Mouse (Mus musculus) bone marrow, adult 2 months (tissue): ENCODE measurements around the gene Rapgef4. TPM values are rescaled to one million over a fixed set of nuclear protein-coding genes. Genes with fewer than 3 reads are reported as not detected.

ENCODE experiments used
- H3K27ac ChIP-seq: fragments of 200-500 bp; 2 replicates; pipeline ENCODE4 v1.5.1; 2012; ENCODE audit warnings: low read depth, mild to moderate bottlenecking, control low read depth, inconsistent platforms, low read length; ENCODE audit not compliant: control insufficient read depth, poor library complexity, insufficient read depth
- H3K4me1 ChIP-seq: fragments of 200-500 bp; 2 replicates; pipeline ENCODE4 v1.6.1; 2011; ENCODE audit warnings: low read length; ENCODE audit not compliant: control insufficient read depth, insufficient read depth
- H3K4me3 ChIP-seq: fragments of 200-500 bp; replicated peaks from 2 replicates; pipeline ENCODE3; 2011; ENCODE audit warnings: mild to moderate bottlenecking, low read depth, low read length, control low read depth; ENCODE audit not compliant: control insufficient read depth
- CTCF ChIP-seq: fragments of 200-500 bp; IDR thresholded peaks from 2 replicates; pipeline ENCODE4 v1.5.1; 2011; ENCODE audit warnings: low read length, control low read depth; ENCODE audit not compliant: control insufficient read depth, insufficient read depth
- POLR2A ChIP-seq: fragments of 200-500 bp; IDR thresholded peaks from 2 replicates; pipeline ENCODE4 v1.6.1; 2011; ENCODE audit warnings: low read depth, mild to moderate bottlenecking, control low read depth, low read length, borderline replicate concordance; ENCODE audit not compliant: control insufficient read depth
- WGBS: fragments of 180-500 bp; shearing (Covaris S2); methylation state at CpG from one replicate; pipeline ENCODE4 v1.1.7; 2018; 5-methylcytosine and 5-hydroxymethylcytosine counted together
- polyA plus RNA-seq: library from polyadenylated mRNA; stranded (reverse); fragments of >200 nt; gene quantifications from 2 replicates; pipeline ENCODE4 v1.2.4, GENCODE M21; 2011; ENCODE audit warnings: low replicate concordance; ENCODE audit not compliant: missing spikeins, insufficient read depth, insufficient read length

Rapgef4 gene
- polyA plus RNA-seq, 1 experiment: 4.9 TPM

DNA sequence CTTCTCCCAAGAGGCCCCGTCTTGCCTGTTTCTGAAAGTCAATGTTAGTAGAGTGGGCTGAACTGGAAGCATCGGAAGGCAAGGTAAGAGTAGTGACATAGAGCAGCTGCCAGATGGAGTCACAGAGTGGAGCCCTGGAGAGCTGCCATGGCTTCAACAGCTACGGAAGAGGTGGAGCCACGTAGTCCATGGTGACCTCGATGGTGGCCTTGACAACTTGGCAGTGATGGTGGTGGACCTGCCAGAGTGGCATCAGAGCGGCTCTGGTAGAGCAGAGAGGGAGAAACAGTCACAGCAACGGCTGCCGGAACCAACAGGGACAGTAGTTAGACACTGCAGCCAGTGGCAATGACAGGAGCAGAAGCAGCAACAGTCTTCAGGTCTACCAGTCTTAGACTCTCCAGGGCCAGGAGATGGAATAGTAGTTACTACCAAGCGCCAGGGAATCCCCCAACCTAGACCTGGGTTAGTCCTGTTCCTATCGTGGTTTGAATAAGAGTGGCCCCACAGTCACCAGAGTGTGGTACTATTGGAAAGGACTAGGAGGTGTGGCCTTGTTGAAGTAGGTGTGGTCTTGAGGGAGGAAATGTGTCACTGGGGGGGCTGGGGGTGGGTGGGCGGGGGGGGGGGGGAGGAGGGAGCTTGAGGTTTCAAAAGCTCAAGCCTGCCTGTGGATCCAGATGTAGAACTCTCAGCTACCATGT, 6.7 kb upstream of the Rapgef4 start:
- Histone ChIP-seq H3K4me1 (no peaks in the 10 kb centered on the region; the same call in 1 of the 2 replicates), H3K27ac (no peak overlapping the region), H3K4me3 (no peak overlapping the region)
- 70% methylated on average over 11 of the region's 11 CpGs for WGBS
- no peak for TF ChIP-seq POLR2A

DNA sequence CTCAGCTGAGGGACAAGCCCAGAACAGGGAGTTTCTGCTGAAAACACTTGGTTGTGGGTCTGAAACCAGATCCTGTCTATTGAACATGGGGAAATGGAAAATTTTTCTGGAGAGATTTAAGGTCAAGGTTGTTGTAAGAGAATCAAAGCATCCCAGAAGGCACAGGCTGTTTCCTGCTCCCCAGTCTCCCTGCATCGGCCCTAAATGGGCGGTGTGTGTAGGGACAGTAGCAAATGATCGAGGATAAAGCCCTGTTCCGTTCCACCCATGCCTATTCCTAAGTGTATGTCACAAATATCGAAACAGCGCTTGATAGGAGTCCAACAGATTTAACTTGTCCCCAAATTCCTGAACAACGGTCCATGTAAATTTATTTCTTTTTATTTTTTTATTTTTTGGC, 1.1 kb upstream of the Rapgef4 start:
- no peak overlapping the region for H3K4me3 ChIP-seq
- no peak overlapping the region for H3K27ac ChIP-seq
- WGBS: 89% methylated on average over 7 of the region's 7 CpGs
- H3K4me1 ChIP-seq: no peaks in the 10 kb centered on the region; the same call in none of the 2 replicates
- TF ChIP-seq CTCF (no peak), POLR2A (no peak)

DNA sequence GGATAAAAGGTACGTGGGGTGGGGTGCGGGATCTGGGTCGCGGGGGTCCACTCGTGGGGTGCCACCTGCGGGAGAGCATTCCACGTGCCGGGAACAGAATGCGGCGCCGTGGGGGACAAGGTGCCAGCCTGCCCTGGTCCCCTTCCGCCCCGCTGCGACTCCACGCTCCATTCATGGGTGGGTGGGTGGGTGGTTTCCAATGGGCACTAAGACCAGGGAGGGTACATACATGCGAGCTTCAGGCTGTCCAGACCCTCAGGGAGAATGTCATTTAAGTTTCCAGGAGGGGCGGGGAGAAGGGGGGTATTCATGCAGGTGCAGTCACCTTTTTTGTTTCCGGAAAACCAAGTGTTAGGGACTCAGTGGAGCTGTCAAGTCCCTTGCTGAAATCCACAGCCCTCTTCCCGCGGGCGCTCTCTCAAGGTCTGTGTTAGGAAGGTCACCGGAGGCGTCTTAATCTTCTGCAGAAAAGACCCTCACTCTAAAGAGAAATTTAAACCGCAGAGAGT, 357 bp downstream of the Rapgef4 start:
- 21% methylated on average over 24 of the region's 24 CpGs for WGBS
- TF ChIP-seq CTCF (no peak), POLR2A (no peak)
- no peak overlapping the region for H3K4me3 ChIP-seq
- no peaks in the 10 kb centered on the region; the same call in 1 of the 2 replicates for H3K4me1 ChIP-seq
- no peak overlapping the region for H3K27ac ChIP-seq

DNA sequence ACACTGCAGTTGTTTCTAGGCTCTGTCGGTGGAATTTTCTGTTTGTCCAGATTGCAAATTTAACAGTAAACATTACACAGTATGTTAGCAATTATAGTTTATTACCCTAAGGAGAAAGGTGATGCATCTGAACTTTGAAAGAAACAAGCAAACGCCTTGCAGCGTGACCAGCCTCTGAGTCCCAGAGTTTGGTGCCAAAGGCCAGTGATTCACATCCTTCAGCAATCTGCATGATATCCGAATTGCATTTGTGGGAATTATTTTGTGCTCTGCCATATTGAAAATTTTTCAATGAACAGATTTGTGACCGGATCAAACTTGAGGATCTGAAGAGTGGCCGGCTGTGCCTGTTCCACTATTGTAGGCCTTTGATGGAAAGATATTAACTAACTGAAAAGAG, 856 bp downstream of the Rapgef4 start:
- no peak overlapping the region for H3K4me3 ChIP-seq
- TF ChIP-seq POLR2A (no peak), CTCF (no peak)

DNA sequence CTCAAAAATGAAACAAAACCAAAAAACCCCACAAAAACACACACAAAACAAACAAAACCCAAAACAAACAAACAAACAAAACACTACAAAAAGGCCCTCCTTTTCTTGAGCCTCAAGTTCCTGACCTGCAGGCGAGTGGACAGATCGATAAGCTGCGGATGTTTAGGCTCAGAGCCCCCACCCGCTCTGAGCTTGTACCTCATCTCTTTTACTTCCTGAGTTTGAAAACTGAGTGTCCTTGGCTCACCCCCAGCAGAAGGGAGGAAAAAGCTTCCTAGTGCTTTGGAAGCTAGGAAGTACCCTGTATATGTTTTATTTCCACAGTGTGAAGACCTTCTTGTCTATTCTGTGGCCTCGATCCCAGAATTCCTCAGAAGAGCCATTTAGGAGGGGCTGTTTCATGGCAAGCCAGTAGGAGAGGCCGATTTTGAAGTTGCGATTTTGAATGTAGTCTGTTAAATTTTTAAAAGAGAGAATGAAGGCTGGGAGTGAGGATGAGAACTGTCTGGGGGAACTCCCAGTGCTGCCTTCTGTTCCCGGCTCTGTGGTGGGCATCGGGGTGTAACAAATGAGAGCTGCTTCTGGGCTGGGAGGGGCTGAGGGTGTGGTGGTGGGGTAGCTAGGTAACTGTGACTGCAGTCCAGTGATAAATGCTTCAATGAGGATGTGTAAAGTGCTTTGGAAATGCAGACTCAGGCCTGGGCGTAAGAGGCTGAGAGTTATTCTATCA, 2.0 kb downstream of the Rapgef4 start:
- Histone ChIP-seq H3K4me3 (no peak overlapping the region), H3K27ac (no peak overlapping the region), H3K4me1 (no peaks in the 10 kb centered on the region; the same call in 1 of the 2 replicates)
- WGBS: 78% methylated on average over 10 of the region's 10 CpGs
- TF ChIP-seq CTCF (no peak), POLR2A (no peak)

More for the DNA sequence above, 856 bp downstream of the Rapgef4 start:
- WGBS: 83% methylated on average over 6 of the region's 6 CpGs
- Histone ChIP-seq H3K27ac (no peak overlapping the region), H3K4me1 (no peaks in the 10 kb centered on the region; the same call in 1 of the 2 replicates)

DNA sequence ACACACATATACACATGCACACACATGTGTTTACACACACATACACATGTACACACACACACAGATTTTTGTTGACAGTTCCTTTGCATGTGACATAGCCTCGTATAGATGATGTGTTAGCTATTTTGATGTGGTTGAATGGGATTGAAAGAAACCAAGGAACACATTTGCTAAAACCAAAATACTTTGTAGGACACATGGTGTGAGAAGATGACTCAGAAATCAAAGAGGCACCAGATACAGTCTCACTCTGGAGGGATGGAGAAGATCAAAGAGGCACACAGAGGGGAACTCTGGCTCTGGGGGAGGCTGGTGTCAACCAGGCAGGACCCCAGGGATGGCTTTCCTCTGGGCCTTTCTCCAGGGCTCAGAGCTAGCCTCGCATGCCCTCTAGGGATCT, 4.7 kb downstream of the Rapgef4 start:
- TF ChIP-seq POLR2A (no peak), CTCF (no peak)
- H3K4me1 ChIP-seq: no peaks in the 10 kb centered on the region; the same call in 1 of the 2 replicates
- no peak overlapping the region for H3K4me3 ChIP-seq
- 80% methylated on average over 2 of the region's 2 CpGs for WGBS
- no peak overlapping the region for H3K27ac ChIP-seq

DNA sequence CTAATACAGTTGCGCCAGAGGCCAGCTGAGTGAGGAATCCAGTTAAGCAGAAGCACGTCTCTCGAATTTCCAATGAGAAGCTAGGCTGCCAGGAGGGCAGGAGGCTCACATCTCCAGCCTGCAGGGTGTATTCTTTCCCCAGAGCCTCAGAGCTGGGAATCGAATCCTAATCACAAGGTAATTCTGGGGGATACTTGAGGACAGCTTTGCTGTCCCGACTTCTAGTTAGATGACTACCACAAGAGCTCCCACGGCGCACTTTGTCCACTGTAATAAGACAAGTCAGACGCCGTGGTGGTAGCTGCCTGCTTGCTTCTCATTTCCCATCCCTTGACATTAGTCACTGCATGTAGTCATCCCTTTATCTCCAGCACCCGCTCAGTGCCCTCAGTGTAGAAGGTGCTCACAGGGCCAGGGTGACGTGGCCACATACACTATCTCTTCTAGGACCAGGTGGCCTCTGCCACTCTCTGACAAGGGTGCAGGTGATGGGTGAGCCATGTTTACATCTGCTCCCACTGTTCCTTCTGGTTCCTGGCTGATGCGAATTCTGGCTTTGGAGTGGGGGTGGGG, 5.3 kb downstream of the Rapgef4 start:
- no peak overlapping the region for H3K27ac ChIP-seq
- 74% methylated on average over 12 of the region's 12 CpGs for WGBS
- no peak overlapping the region for H3K4me3 ChIP-seq
- H3K4me1 ChIP-seq: no peaks in the 10 kb centered on the region; the same call in 1 of the 2 replicates
- TF ChIP-seq CTCF (no peak), POLR2A (no peak)

DNA sequence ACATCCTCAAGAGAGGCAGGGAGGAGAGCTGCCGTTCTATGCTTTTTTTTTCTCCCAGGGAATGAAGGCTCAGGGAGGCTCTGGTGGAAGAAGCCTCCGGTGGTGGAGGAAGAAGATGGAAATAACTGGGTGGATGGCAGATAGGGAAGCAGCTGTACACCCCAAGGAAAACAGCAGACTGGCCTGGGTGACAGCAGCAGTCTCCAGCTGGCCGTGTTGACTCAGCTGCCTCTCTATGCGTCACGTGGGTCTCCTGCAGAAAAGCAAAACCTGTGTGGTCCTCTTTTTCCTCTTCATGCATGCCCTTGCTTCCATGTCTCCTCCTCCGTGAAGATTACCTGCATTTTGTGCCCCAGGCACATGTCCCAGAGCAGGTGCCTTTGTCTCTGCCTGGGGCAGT, 7.5 kb downstream of the Rapgef4 start:
- Histone ChIP-seq H3K4me3 (no peak overlapping the region), H3K27ac (no peak overlapping the region), H3K4me1 (no peaks in the 10 kb centered on the region)
- 77% methylated on average over 6 of the region's 6 CpGs for WGBS
- TF ChIP-seq POLR2A (no peak), CTCF (no peak)
